Mouse (Mus musculus) gastrocnemius, postnatal 4 days (tissue): Measurements from ENCODE around the gene Mzf1. TPM values are rescaled to one million over a fixed set of nuclear protein-coding genes. Genes with fewer than 3 reads are reported as not detected.

Source experiments
- DNase-seq, 2 experiments: peaks; one replicate each; pipeline ENCODE4 v3.0.0; 2021 to 2022; ENCODE audit warnings: low spot score in 2 of 2, mixed read lengths in 2 of 2
- total RNA-seq, 2 experiments: library from RNA; stranded (reverse); gene quantifications; 2 replicates each; pipeline ENCODE4 v1.2.3; 2021

Mzf1 gene
- total RNA-seq, 2 experiments from 2014 or later: 1.6 to 1.8 TPM

GRCm38 (mm10) chr7:13035211-13035855 is 19.2 kb downstream of the Mzf1 start:
- no peak for DNase-seq

- DNase-seq: peak; percentile 92 to 95
These were observed 20.2 kb downstream of the Mzf1 start, which contains the start of gene Chmp2a for GRCm38 (mm10) chr7:13034148-13034977. TSS of gene Chmp2a (minus strand) at chr7:13034807.

- DNase-seq: no peak
These were observed 21.0 kb downstream of the Mzf1 start for GRCm38 (mm10) chr7:13033451-13034147.

GRCm38 (mm10) chr7:13032541-13032940 is 22.0 kb downstream of the Mzf1 start:
- no peak for DNase-seq

GRCm38 (mm10) chr7:13031983-13032382 is 22.6 kb downstream of the Mzf1 start:
- no peak for DNase-seq

GRCm38 (mm10) chr7:13031069-13031468 is 23.5 kb downstream of the Mzf1 start:
- no peak for DNase-seq

- DNase-seq: no peak
These were observed 25.6 kb downstream of the Mzf1 start for GRCm38 (mm10) chr7:13028986-13029385.

GRCm38 (mm10) chr7:13025511-13026112 is 29.0 kb downstream of the Mzf1 start:
- DNase-seq: no peak

GRCm38 (mm10) chr7:13024805-13025204 is 29.8 kb downstream of the Mzf1 start:
- peak; percentile 68 to 85 for DNase-seq

GRCm38 (mm10) chr7:13023928-13024731 is 30.4 kb downstream of the Mzf1 start:
- peak; percentile 92 to 95 for DNase-seq

GRCm38 (mm10) chr7:13022773-13023535 is 31.6 kb downstream of the Mzf1 start:
- DNase-seq: peak in 1 of 2 experiments; percentile 69

GRCm38 (mm10) chr7:13015217-13015616 is 39.3 kb downstream of the Mzf1 start:
- DNase-seq: no peak

- no peak for DNase-seq
These were observed 40.2 kb downstream of the Mzf1 start for GRCm38 (mm10) chr7:13014275-13014839.

GRCm38 (mm10) chr7:13013671-13014070 is 40.9 kb downstream of the Mzf1 start:
- no peak for DNase-seq

- DNase-seq: no peak
These were observed 44.3 kb downstream of the Mzf1 start, which contains the start of gene Zbtb45 for GRCm38 (mm10) chr7:13010005-13010908. TSS of gene Zbtb45 (minus strand) at chr7:13010034.

GRCm38 (mm10) chr7:13009143-13010004 is 45.2 kb downstream of the Mzf1 start:
- peak; percentile 75 to 93 for DNase-seq
